Mouse (Mus musculus) mammary gland, adult 2 months (tissue): ENCODE data around the gene Gm4498. TPM values are rescaled to one million over a fixed set of nuclear protein-coding genes. Genes with fewer than 3 reads are reported as not detected.

Experiments used
- polyA plus RNA-seq: library from polyadenylated mRNA; depleted of rRNA; stranded (reverse); fragments of >200 nt; gene quantifications from 2 replicates; pipeline ENCODE4 v1.2.3, GENCODE M21; 2012; ENCODE audit warnings: low replicate concordance; rRNA removed

The Gm4498 gene
- polyA plus RNA-seq: not detected in 2 replicates

GRCm38 (mm10) chr7:20233728-20234127, at the start of gene Gm4498:
Gene Gm4498 (minus strand): TSS chr7:20233828.

GRCm38 (mm10) chr7:20262734-20263133, 29.1 kb upstream of the Gm4498 start, which contains the start of gene Gm5890:
Gene Gm5890 (minus strand): TSS chr7:20262834.

GRCm38 (mm10) chr7:20205507-20205906, 28.1 kb downstream of the Gm4498 start, which contains the start of gene Gm6164:
Gene Gm6164 (minus strand): TSS chr7:20205607.

GRCm38 (mm10) chr7:20193410-20193809, 40.2 kb downstream of the Gm4498 start, which contains the start of gene Vmn1r95:
Gene Vmn1r95 (plus strand): TSS chr7:20193710.

Other genes starting within 250 kb of the Gm4498 start
- gene Nlrp9b, start 242.4 kb downstream of the Gm4498 start, polyA plus RNA-seq: 0.10 TPM in 1 of 2 replicates, not detected in the other
- gene Vmn1r91, start 134.1 kb downstream of the Gm4498 start, polyA plus RNA-seq: not detected in 2 replicates
- gene Gm16442, start 111.2 kb downstream of the Gm4498 start, polyA plus RNA-seq: not detected in 2 replicates
- gene Vmn1r93, start 94.7 kb downstream of the Gm4498 start, polyA plus RNA-seq: not detected in 2 replicates
- gene Vmn1r94, start 65.5 kb downstream of the Gm4498 start, polyA plus RNA-seq: not detected in 2 replicates
- not detected in 2 replicates for gene Vmn1r95, start 40.1 kb downstream of the Gm4498 start, polyA plus RNA-seq
- not detected in 2 replicates for gene Gm6164, start 28.2 kb downstream of the Gm4498 start, polyA plus RNA-seq
- gene Gm5890, start 29.0 kb upstream of the Gm4498 start, polyA plus RNA-seq: not detected in 2 replicates
- gene Gm4133, start 100.2 kb upstream of the Gm4498 start, polyA plus RNA-seq: not detected in 2 replicates
- not detected in 2 replicates for gene Gm5728, start 141.6 kb upstream of the Gm4498 start, polyA plus RNA-seq
- gene Vmn1r100, start 184.1 kb upstream of the Gm4498 start, polyA plus RNA-seq: not detected in 2 replicates
- not detected in 2 replicates for gene Vmn1r101, start 208.8 kb upstream of the Gm4498 start, polyA plus RNA-seq
- not detected in 2 replicates for gene Gm10670, start 241.1 kb upstream of the Gm4498 start, polyA plus RNA-seq